Mouse (Mus musculus) embryonic facial prominence, embryonic 13.5 days (tissue): ENCODE data around the gene Olfr1395. TPM values are rescaled to one million over a fixed set of nuclear protein-coding genes. Genes with fewer than 3 reads are reported as not detected.
"Not testable (repeated sequence)": the region's sequence is repeated elsewhere in the genome, so short reads cannot be mapped to it uniquely, and the experiment has no call there.

Source experiments
- ATAC-seq: fragments of 200-750 bp; cut with Nextera tagmentation; 2 replicates; pipeline ENCODE4 v1.8.0; 2017; ENCODE audit warnings: low read depth; ENCODE audit not compliant: insufficient number of reproducible peaks, insufficient read depth, low FRiP score, low TSS enrichment
- H3K27ac ChIP-seq: fragments of 300-500 bp; sonication (generic); 2 replicates; pipeline ENCODE4 v1.5.1; 2015; ENCODE audit warnings: moderate library complexity, mild to moderate bottlenecking, inconsistent platforms
- H3K27me3 ChIP-seq: fragments of 300-500 bp; sonication (generic); 2 replicates; pipeline ENCODE4 v1.6.1; 2015; ENCODE audit warnings: mild to moderate bottlenecking, inconsistent platforms
- H3K36me3 ChIP-seq: fragments of 300-500 bp; sonication (generic); 2 replicates; pipeline ENCODE4 v1.6.1; 2015; ENCODE audit warnings: mild to moderate bottlenecking, inconsistent platforms
- H3K4me1 ChIP-seq: fragments of 300-500 bp; sonication (generic); 2 replicates; pipeline ENCODE4 v1.6.1; 2015; ENCODE audit warnings: inconsistent platforms
- H3K4me2 ChIP-seq: fragments of 300-500 bp; sonication (generic); 2 replicates; pipeline ENCODE4 v1.6.1; 2015; ENCODE audit warnings: moderate library complexity, mild to moderate bottlenecking, inconsistent platforms
- H3K4me3 ChIP-seq: fragments of 300-500 bp; sonication (generic); 2 replicates; pipeline ENCODE4 v1.5.1; 2015; ENCODE audit warnings: mild to moderate bottlenecking, inconsistent platforms
- H3K9ac ChIP-seq: fragments of 300-500 bp; sonication (generic); 2 replicates; pipeline ENCODE4 v1.6.1; 2015; ENCODE audit warnings: mild to moderate bottlenecking, inconsistent platforms
- H3K9me3 ChIP-seq: fragments of 300-500 bp; sonication (generic); 2 replicates; pipeline ENCODE4 v1.6.1; 2016; ENCODE audit warnings: inconsistent platforms
- WGBS: fragments of 180-500 bp; shearing (Covaris S2); methylation state at CpG from one replicate; pipeline ENCODE4 v1.1.7; 2015; ENCODE audit warnings: mixed read lengths; 5-methylcytosine and 5-hydroxymethylcytosine counted together
- polyA plus RNA-seq: library from polyadenylated mRNA; unstranded; fragments of >200 nt; fragmentation: Nextera tagmentation; extraction: Ambion mirVana; gene quantifications from 2 replicates; pipeline ENCODE4 v1.2.1, GENCODE M21; 2015

Olfr1395 gene
- polyA plus RNA-seq, 1 experiment from 2014 or later = not detected

- H3K4me1 ChIP-seq = no peaks in the 10 kb centered on the region
- no peak overlapping the region for H3K4me3 ChIP-seq
- no peak for ATAC-seq
- 91% methylated on average over 6 of the region's 6 CpGs for WGBS
- H3K27me3 ChIP-seq = no peaks in the 10 kb centered on the region
- no peaks in the 10 kb centered on the region for H3K9me3 ChIP-seq
- no peak overlapping the region for H3K27ac ChIP-seq
- no peak overlapping the region for H3K4me2 ChIP-seq
- H3K9ac ChIP-seq = no peak overlapping the region
- H3K36me3 ChIP-seq = no peaks in the 10 kb centered on the region
Measured at GRCm38 (mm10) chr11:49112624-49113219, 29.4 kb upstream of the Olfr1395 start.

DNA sequence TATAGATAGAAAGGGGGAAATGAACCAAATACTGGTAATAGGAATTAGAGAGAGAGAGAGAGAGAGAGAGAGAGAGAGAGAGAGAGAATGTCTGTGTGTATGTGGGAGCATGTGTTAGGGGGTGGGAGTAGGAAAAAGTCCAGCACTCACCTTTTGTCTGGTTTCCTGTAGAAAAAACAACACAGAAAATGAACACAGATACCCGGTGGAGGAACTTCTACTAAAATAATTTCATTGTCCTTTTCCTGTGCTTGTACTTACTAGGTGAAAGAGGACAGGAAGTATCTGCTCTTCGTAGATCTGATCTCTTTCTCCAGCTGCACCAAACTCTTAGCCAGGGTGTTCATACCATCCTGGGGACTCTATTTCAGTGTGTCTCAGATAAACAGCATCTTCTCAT, 27.9 kb upstream of the Olfr1395 start:
- no peak for ATAC-seq
- 69% methylated on average over 2 of the region's 2 CpGs for WGBS

DNA sequence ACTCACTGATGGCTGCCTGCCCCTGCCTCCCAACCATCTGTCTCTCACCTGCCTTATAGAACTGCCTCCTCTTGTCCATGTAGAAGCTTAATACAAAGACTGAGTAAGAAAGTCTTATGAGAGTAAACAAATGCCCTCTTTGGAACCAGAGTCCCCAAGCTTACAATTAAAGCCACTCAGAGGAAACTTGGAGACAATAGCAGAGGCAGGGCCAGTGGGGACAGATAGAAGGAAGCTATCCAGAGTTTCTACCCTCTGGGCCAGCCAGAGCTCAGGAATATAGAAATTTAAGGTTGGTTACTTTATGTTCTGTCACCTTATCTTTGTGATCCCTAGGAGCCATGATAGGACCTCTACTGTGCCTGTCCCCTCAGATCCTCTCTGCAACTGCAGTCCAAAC, 27.3 kb upstream of the Olfr1395 start, which contains the start of gene Olfr1396:
Olfr1396 (minus strand) TSS at position 101 of the 400 bp plus-strand sequence.
- Histone ChIP-seq H3K27me3 (no peaks in the 10 kb centered on the region), H3K36me3 (no peaks in the 10 kb centered on the region), H3K9ac (no peak within 1 kb of the TSS), H3K4me2 (no peak within 1 kb of the TSS), H3K9me3 (no peaks in the 10 kb centered on the region), H3K4me3 (no peak within 1 kb of the TSS), H3K4me1 (no peaks in the 10 kb centered on the region), H3K27ac (no peak within 1 kb of the TSS)
- no peak for ATAC-seq

More for the DNA sequence above, 27.9 kb upstream of the Olfr1395 start:
- Histone ChIP-seq H3K4me3 (no peak overlapping the region), H3K36me3 (no peaks in the 10 kb centered on the region), H3K9me3 (no peaks in the 10 kb centered on the region), H3K4me2 (no peak overlapping the region), H3K4me1 (no peaks in the 10 kb centered on the region), H3K27me3 (no peaks in the 10 kb centered on the region), H3K27ac (no peak overlapping the region), H3K9ac (no peak overlapping the region)

DNA sequence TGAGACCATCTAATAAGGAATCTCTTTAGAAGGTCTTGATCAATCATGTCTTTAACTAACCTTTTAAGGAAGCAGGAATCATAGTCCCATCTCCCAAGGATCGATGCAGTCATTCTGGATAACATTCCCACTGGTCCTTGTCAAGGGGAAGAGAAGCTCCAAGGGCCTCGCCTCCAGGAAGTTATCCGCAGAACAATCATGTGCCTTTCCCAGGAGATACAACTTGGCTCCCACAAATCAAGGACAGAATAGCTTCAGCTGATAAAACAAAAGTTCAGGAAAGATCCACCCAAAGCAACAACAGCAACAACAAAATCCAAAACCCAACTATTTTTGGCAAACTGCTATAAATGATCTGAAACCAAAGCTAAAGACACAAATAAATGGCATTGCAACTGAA, 22.4 kb upstream of the Olfr1395 start:
- 78% methylated on average over 3 of the region's 3 CpGs for WGBS
- Histone ChIP-seq H3K4me2 (no peak overlapping the region), H3K9ac (no peak overlapping the region), H3K27me3 (no peaks in the 10 kb centered on the region), H3K36me3 (no peaks in the 10 kb centered on the region), H3K27ac (no peak overlapping the region), H3K9me3 (no peaks in the 10 kb centered on the region), H3K4me1 (no peaks in the 10 kb centered on the region), H3K4me3 (no peak overlapping the region)
- no peak for ATAC-seq

DNA sequence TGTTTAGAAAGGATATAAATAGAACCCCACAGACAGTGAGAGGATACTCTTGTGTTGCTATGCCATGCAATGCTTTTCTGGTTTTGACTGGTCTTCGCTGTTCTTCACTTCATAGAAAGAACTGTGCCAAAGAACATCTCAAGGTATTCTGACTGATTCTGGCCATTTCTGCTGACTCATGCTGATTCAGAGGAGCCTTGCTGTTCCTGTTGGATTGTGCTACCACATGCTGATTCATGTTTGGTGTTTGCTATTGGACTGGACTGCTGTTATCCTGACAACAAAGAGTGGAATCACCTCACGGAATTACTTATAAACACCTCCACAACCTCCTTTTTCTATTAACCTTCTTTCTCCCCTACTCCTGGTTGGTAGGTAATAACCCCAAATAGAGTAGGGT, 17.9 kb upstream of the Olfr1395 start:
- Histone ChIP-seq H3K9ac (no peak overlapping the region), H3K27ac (no peak overlapping the region), H3K9me3 (no peaks in the 10 kb centered on the region), H3K4me2 (no peak overlapping the region), H3K4me3 (no peak overlapping the region), H3K4me1 (no peaks in the 10 kb centered on the region), H3K27me3 (no peaks in the 10 kb centered on the region), H3K36me3 (no peaks in the 10 kb centered on the region)
- no peak for ATAC-seq
- 89% methylated on average over 2 of the region's 2 CpGs for WGBS

DNA sequence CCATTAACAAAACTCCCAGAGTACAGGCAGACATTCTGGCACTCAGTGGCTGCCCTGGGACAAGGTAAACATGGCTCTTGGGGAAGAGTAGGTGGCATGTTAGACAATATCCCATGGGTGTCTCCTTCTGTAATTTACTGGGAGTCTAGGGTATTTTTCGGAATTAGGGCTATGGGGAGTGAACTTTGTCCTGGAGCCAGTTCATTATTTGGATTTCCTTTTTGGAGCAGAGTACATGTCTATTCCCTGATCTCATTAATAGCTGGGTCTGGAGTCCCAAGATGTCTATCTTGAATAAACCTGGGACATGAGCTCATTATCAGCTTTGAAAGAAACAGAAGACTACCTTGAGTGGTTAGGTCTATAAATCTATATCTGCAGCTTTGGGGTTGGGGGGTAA, 12.0 kb downstream of the Olfr1395 start, which contains the start of gene Olfr1394:
Olfr1394 (plus strand) TSS at position 301 of the 400 bp plus-strand sequence.
- Histone ChIP-seq H3K9me3 (no peaks in the 10 kb centered on the region), H3K27ac (no peak within 1 kb of the TSS), H3K4me1 (no peaks in the 10 kb centered on the region), H3K27me3 (no peaks in the 10 kb centered on the region), H3K4me2 (no peak within 1 kb of the TSS), H3K36me3 (no peaks in the 10 kb centered on the region), H3K9ac (no peak within 1 kb of the TSS), H3K4me3 (no peak within 1 kb of the TSS)
- no peak for ATAC-seq
- 84% methylated on average over 1 of the region's 1 CpGs for WGBS

GRCm38 (mm10) chr11:49156821-49157814, 15.0 kb downstream of the Olfr1395 start:
- Histone ChIP-seq H3K27me3 (no peaks in the 10 kb centered on the region), H3K4me1 (no peaks in the 10 kb centered on the region), H3K4me2 (no peak overlapping the region), H3K9me3 (no peaks in the 10 kb centered on the region), H3K27ac (no peak overlapping the region), H3K36me3 (no peaks in the 10 kb centered on the region), H3K4me3 (no peak overlapping the region), H3K9ac (no peak overlapping the region)
- ATAC-seq = no peak
- WGBS = 87% methylated on average over 2 of the region's 2 CpGs

- Histone ChIP-seq H3K36me3 (no peaks in the 10 kb centered on the region), H3K4me3 (peak overlapping the region; percentile 41), H3K9me3 (0 out of 2 replicates have a peak, but pooled peaks cover 6% of the 10 kb centered on the region), H3K4me2 (peak overlapping the region; percentile 75), H3K4me1 (peaks cover 8% of the 10 kb centered on the region), H3K9ac (peak overlapping the region; percentile 51; the same call in 1 of the 2 replicates), H3K27ac (no peak overlapping the region), H3K27me3 (peaks cover 37% of the 10 kb centered on the region)
- WGBS = 5% methylated on average over 50 of the region's 50 CpGs
- ATAC-seq = no peak
Measured at GRCm38 (mm10) chr11:49168839-49169611, 27.0 kb downstream of the Olfr1395 start.

GRCm38 (mm10) chr11:49170576-49170975, 28.5 kb downstream of the Olfr1395 start:
- Histone ChIP-seq H3K9me3 (0 out of 2 replicates have a peak, but pooled peaks cover 6% of the 10 kb centered on the region), H3K4me2 (no peak overlapping the region), H3K4me3 (no peak overlapping the region), H3K36me3 (no peaks in the 10 kb centered on the region), H3K27me3 (peaks cover 37% of the 10 kb centered on the region), H3K4me1 (peaks cover 8% of the 10 kb centered on the region), H3K27ac (no peak overlapping the region), H3K9ac (no peak overlapping the region)
- no peak for ATAC-seq
- 90% methylated on average over 4 of the region's 4 CpGs for WGBS

DNA sequence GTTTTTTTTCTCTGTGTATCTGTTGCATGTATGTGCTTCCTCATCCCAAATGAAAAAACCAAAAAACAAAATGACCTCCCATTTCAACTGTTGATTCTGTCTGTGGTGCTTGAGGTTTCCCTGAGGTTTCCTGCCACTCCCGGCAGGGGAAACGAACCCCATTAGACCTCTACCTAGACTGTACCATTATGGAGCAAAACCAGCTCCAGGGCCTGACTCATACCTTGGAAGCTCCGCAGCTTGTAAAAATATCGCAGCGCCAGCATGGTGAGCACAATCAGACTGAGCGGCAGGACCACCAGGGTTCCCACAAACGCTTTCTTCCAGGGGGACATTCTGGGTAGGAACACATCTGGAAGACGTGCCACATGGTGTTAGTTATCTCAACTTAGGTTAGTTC, 33.3 kb downstream of the Olfr1395 start:
- Histone ChIP-seq H3K4me1 (no peaks in the 10 kb centered on the region), H3K9ac (no peak overlapping the region), H3K27me3 (peaks cover 8% of the 10 kb centered on the region), H3K9me3 (no peaks in the 10 kb centered on the region), H3K36me3 (no peaks in the 10 kb centered on the region), H3K27ac (no peak overlapping the region), H3K4me2 (no peak overlapping the region), H3K4me3 (no peak overlapping the region)
- no peak for ATAC-seq
- WGBS = 83% methylated on average over 8 of the region's 8 CpGs

GRCm38 (mm10) chr11:49176047-49176779, 34.1 kb downstream of the Olfr1395 start:
- H3K4me2 ChIP-seq, H3K4me3 ChIP-seq, H3K27ac ChIP-seq, ATAC-seq, H3K9me3 ChIP-seq, H3K4me1 ChIP-seq, H3K36me3 ChIP-seq, H3K9ac ChIP-seq, H3K27me3 ChIP-seq: not testable (repeated sequence)
- 82% methylated on average over 4 of the region's 4 CpGs for WGBS
